Mouse (Mus musculus) CD4-positive helper T cell, adult 2 months (primary cell): Measurements from ENCODE around the gene Calm1.
"Not testable (repeated sequence)": the region's sequence is repeated elsewhere in the genome, so short reads cannot be mapped to it uniquely, and the experiment has no call there.

ENCODE experiments used
- DNase-seq: peaks from one replicate; pipeline ENCODE4 v3.0.0-alpha.2; 2012; ENCODE audit warnings: low read depth, missing footprints, low spot score

Calm1 gene

GRCm38 (mm10) chr12:100194181-100194580, 5.1 kb upstream of the Calm1 start:
- no peak for DNase-seq

DNA sequence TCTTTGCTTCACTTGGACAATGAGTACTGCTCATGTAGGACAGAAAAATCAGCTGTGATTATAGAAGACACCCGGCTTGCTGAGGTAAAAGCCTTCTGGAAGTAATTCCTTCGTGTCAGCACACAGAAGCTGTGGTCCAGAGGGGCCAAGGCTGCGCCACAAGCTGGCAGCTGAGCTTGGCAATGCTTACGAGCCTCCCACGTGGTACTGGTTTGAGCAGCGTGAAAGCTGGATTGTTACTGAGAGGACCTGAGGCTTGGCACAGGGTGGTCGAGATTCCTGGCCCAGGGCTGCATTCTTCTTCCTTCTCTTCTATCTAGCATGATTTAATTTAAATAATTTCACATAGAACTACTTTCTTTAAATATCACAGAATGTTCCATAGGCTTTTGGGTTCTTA, 2.4 kb upstream of the Calm1 start:
- no peak for DNase-seq

DNA sequence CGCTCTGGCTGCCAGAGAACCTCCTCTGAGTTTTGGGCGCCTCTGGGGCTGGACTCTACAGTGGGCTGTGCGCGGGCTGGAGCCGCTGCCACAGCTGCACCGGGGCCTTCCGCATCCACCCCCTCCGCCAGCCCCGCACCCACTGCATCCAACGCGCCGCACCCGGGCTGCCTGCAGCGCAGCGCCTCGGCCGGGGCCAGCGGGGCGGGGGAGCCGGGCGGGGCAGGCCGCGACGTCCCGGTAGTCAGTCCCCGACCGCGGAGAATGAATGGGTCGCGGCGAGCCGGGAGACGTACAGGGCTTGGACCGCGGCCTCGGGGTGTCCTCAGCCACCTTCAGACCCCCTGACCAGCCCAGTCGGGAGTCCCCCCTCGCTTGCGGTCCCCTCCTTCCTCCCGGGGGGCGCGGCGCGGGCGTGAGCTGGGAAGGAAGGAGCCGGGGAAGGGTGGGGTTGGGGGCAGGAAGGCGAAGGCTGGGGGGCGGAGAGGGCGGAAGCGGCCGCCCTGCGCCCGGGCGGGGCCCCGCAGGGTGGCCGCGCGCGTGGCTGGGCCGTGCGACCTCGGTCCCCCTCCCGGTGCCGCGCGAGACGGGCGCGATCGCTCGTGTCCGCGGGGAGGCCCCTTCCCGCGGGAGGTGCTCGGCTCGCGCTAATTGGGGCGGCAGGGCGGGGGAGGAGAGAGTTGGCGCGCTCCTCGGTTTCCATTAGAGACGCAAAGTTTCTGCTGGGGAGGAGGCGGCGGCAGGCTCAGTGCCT, 833 bp downstream of the Calm1 start:
- DNase-seq, result peak; percentile 80

GRCm38 (mm10) chr12:100200645-100201362, 1.6 kb downstream of the Calm1 start:
- peak; percentile 21 for DNase-seq

DNA sequence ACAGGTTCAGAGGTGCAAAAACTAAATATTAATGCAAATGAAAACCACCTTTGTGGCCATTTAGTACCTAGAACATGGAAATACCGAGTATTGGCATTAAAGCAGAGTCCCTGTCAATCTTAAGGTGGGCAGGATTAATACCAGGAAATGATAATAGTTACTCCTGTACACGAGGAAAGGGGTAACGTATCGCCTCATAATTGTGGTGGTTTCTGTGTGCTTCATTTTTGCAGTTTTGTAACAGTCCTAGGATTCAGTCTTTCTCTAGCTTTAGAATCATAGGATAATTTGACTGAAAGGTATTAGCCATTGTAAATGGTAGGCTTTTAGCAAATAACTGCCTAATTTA, 2.1 kb downstream of the Calm1 start:
- DNase-seq, result no peak

- peak; percentile 93 for DNase-seq
Measured at GRCm38 (mm10) chr12:100201838-100202237, 2.6 kb downstream of the Calm1 start.

- no peak for DNase-seq
Measured at GRCm38 (mm10) chr12:100203759-100204158, 4.5 kb downstream of the Calm1 start.

DNA sequence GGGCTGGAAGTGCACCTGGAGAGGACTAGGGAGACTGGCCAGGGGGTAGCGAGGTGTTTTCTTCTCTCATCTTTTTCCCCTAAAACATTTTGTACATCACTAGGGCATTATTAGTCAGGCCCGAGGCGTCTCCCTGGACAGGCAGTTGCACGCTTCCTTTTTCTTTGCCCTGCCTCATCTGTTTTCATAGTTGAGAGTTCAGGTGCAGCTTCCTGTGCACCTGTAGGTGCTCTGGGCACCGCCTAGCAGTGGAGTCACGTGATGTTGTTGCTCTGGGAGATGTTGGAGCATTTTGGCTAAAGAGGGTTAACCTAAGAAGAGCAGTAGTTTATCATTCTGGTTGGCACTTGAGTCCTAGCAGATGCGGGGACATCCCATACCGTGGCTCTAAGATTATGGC, 5.9 kb downstream of the Calm1 start:
- no peak for DNase-seq

DNA sequence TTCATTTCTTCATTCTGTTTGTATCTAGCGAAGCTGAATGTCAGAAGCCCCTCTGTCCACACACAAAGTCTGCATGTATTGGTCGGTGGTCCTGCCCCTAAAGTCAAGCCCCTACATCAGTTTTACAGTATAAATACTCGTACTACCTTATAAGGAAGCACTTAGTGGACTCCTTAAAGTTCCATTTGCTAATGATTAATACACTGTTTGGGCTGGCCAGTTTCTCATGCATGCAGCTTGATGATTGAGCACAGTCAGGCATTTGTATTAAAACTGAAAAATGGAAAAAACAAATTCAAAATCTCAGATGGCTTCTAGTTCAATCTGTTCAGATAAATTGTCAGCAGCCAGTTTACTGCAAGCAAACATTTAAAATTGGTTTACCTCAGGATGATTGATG, 7.3 kb downstream of the Calm1 start:
- no peak for DNase-seq

- no peak for DNase-seq
Measured at GRCm38 (mm10) chr12:100206926-100207325, 7.7 kb downstream of the Calm1 start.

- no peak for DNase-seq
Measured at GRCm38 (mm10) chr12:100209701-100210478, 10.7 kb downstream of the Calm1 start.

DNA sequence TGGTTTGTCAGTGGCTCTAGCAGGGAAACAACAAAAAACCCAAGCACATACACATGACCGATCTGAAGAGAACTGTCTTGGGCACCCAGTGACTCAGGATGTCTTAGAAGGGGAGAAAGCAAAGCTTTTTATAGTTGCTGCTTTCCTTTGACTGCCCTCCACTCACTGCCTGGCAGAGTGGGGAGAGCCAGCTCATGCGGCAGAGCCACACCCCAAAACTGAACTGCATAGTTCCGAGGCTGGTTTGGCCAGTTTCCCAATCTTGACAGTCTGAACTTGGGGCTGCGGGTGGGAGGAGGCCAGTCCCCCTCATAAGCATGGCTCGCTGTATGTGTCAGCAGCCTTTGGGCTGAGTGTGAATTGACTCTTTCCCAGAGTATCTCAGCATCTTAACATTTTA, 11.7 kb downstream of the Calm1 start:
- no peak for DNase-seq

GRCm38 (mm10) chr12:100211453-100212185, 12.4 kb downstream of the Calm1 start:
- DNase-seq, result no peak

GRCm38 (mm10) chr12:100212397-100212796, 13.2 kb downstream of the Calm1 start:
- DNase-seq, result no peak

DNA sequence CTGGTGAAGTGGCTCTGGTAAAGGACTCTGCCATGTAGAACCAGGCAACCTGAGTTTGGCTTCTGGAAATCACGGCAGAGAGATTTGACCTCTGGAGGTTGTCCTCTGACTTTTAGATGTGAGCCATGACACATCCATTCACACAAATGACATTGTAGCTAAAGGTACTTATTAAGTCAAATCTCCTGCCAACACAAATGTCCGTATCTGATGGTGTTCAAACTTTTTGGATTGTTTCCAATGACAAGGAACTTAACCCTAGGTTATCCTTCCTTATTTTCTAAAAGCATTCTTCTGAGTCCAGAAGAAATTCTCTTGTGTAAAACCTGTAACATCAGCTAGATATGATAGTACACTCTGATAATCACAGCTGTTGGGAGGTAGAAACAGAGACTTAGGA, 13.9 kb downstream of the Calm1 start:
- DNase-seq, result no peak

- DNase-seq, result no peak
Measured at GRCm38 (mm10) chr12:100214156-100214555, 14.9 kb downstream of the Calm1 start.

- DNase-seq, result no peak
Measured at GRCm38 (mm10) chr12:100214738-100215137, 15.5 kb downstream of the Calm1 start.

- not testable (repeated sequence) for DNase-seq
Measured at GRCm38 (mm10) chr12:100217087-100217486, 17.9 kb downstream of the Calm1 start.

DNA sequence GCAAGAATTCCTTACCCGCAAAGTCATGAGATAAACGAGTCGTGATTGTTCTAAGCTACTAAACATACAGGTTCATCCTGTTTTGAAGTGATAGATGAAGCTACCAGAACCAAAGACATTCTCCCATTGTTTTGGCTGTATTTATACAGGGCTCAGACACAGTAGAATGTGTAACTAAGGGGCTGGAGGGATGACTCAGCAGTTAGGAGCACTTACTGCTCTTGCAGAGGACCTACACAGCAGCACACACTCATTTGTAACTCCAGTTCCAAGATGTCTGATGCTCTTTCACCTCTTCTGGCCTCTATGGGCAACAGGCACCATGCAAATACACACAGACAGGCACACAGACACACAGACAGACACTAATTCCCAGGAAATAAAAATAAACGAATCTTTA, 20.8 kb downstream of the Calm1 start:
- DNase-seq, result no peak

GRCm38 (mm10) chr12:100221608-100222321, 22.5 kb downstream of the Calm1 start:
- DNase-seq, result no peak

DNA sequence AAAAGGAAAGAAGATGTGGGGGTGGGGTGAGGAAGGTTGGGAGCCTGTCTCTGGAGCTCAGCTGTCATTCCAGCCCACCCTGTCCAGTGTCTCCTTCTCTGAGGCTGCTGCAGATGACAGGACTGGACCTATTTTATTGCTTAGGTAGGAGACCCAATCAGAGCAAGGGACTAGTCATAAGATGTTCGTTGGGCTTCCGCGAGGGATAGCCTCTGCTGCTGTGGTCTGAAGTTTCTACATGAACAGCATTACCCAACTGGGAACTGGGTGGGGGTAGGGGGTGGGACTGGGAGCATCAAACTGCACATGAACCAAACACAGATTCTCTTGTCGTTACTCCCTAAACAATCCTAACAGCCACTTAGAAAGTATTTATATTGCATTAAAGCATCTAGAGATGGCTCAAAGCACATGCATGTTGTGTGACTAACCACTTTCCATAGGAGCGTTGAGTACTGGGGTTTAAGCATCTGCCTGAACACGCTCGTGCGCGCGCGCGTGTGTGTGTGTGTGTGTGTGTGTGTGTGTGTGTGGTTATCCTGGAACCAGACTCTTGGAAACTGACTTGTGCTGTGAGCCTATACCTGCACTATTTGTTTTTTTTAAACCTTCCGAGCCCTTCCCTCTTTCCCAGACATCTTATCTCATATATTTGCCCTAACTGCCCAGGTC, 23.2 kb downstream of the Calm1 start:
- DNase-seq, result no peak
